Mouse (Mus musculus) heart, embryonic 14.5 days (tissue): ENCODE results near the gene Mrvi1. TPM values are rescaled to one million over a fixed set of nuclear protein-coding genes. Genes with fewer than 3 reads are reported as not detected.

Source experiments
- ATAC-seq: fragments of 200-750 bp; cut with Nextera tagmentation; 2 replicates; pipeline ENCODE4 v1.8.0; 2017; ENCODE audit warnings: low read depth, moderate TSS enrichment; ENCODE audit not compliant: insufficient number of reproducible peaks, insufficient read depth, low FRiP score
- H3K27ac ChIP-seq, 2 experiments: fragments of 200-500 bp in 1 of 2; fragments of 300-500 bp in 1 of 2; sonication (generic) in 1 of 2; replicated peaks in 1 of 2; 2 replicates each; pipeline ENCODE4 v1.5.1; 2012 to 2014; ENCODE audit warnings: low read depth in 2 of 2, low read length in 2 of 2, control low read depth in 1 of 2, mild to moderate bottlenecking in 1 of 2, mixed read lengths in 1 of 2; ENCODE audit not compliant: control insufficient read depth in 1 of 2, insufficient read depth in 1 of 2
- H3K27me3 ChIP-seq: fragments of 300-500 bp; sonication (generic); 2 replicates; pipeline ENCODE4 v1.6.1; 2014; ENCODE audit warnings: mild to moderate bottlenecking, low read length, control low read depth; ENCODE audit not compliant: control insufficient read depth, insufficient read depth
- H3K36me3 ChIP-seq: fragments of 300-500 bp; sonication (generic); 2 replicates; pipeline ENCODE4 v1.6.1; 2014; ENCODE audit warnings: mild to moderate bottlenecking, control low read depth, low read length, mixed read lengths; ENCODE audit not compliant: control insufficient read depth, insufficient read depth
- H3K4me1 ChIP-seq, 2 experiments: fragments of 200-500 bp in 1 of 2; fragments of 300-500 bp in 1 of 2; sonication (generic) in 1 of 2; 2 replicates each; pipeline ENCODE4 v1.6.1; 2012 to 2014; ENCODE audit warnings: low read length in 2 of 2, control low read depth in 1 of 2, mixed read lengths in 1 of 2; ENCODE audit not compliant: control insufficient read depth in 2 of 2, insufficient read depth in 2 of 2
- H3K4me2 ChIP-seq: fragments of 300-500 bp; sonication (generic); 2 replicates; pipeline ENCODE4 v1.6.1; 2014; ENCODE audit warnings: mild to moderate bottlenecking, low read length
- H3K4me3 ChIP-seq, 2 experiments: fragments of 200-500 bp in 1 of 2; fragments of 300-500 bp in 1 of 2; sonication (generic) in 1 of 2; 2 replicates each; pipeline ENCODE4 v1.5.1; 2012 to 2014; ENCODE audit warnings: low read length in 2 of 2, mild to moderate bottlenecking in 2 of 2, control low read depth in 1 of 2, low read depth in 1 of 2, moderate library complexity in 1 of 2; ENCODE audit not compliant: control insufficient read depth in 1 of 2, insufficient read depth in 1 of 2
- H3K9ac ChIP-seq: fragments of 300-500 bp; sonication (generic); 2 replicates; pipeline ENCODE4 v1.6.1; 2014; ENCODE audit warnings: mild to moderate bottlenecking, low read length
- H3K9me3 ChIP-seq: fragments of 300-500 bp; sonication (generic); 2 replicates; pipeline ENCODE4 v1.6.1; 2016; ENCODE audit warnings: low read length, control low read depth; ENCODE audit not compliant: control insufficient read depth
- WGBS: fragments of 180-500 bp; shearing (Covaris S2); extraction: QIAGEN DNeasy Blood & Tissue Kit; methylation state at CpG from one replicate; pipeline ENCODE4 v1.1.7; 2014; 5-methylcytosine and 5-hydroxymethylcytosine counted together
- polyA plus RNA-seq: library from polyadenylated mRNA; unstranded; fragments of >200 nt; fragmentation: Nextera tagmentation; extraction: Ambion mirVana; gene quantifications from 2 replicates; pipeline ENCODE4 v1.2.1, GENCODE M21; 2014

Gene Mrvi1
- polyA plus RNA-seq, 1 experiment from 2014 or later: 6.3 TPM

GRCm38 (mm10) chr7:110840332-110840731 is 141.9 kb downstream of the Mrvi1 start:
- Histone ChIP-seq H3K36me3 (peaks cover 19% of the 10 kb centered on the region), H3K27me3 (no peaks in the 10 kb centered on the region), H3K9ac (no peak overlapping the region), H3K4me1 (0 out of 4 replicates have a peak, but pooled peaks cover 0 to 4% of the 10 kb centered on the region in 2 experiments), H3K4me3 (no peak overlapping the region), H3K9me3 (no peaks in the 10 kb centered on the region), H3K4me2 (no peak overlapping the region), H3K27ac (no peak overlapping the region; a peak in 1 of 4 replicates)
- 73% methylated on average over 4 of the region's 4 CpGs for WGBS
- ATAC-seq: no peak

- no peaks in the 10 kb centered on the region for H3K27me3 ChIP-seq
- H3K4me1 ChIP-seq: peaks cover 4 to 15% of the 10 kb centered on the region in 2 experiments
- H3K4me2 ChIP-seq: no peak overlapping the region
- H3K4me3 ChIP-seq: no peak overlapping the region
- H3K9ac ChIP-seq: no peak overlapping the region
- WGBS: 44% methylated on average over 3 of the region's 3 CpGs
- peaks cover 53% of the 10 kb centered on the region for H3K36me3 ChIP-seq
- no peaks in the 10 kb centered on the region for H3K9me3 ChIP-seq
- H3K27ac ChIP-seq: no peak overlapping the region
- no peak for ATAC-seq
Measured at GRCm38 (mm10) chr7:110834522-110834921, 147.7 kb downstream of the Mrvi1 start.

- H3K27me3 ChIP-seq: no peaks in the 10 kb centered on the region
- ATAC-seq: no peak
- H3K9ac ChIP-seq: no peak overlapping the region
- WGBS: 94% methylated on average over 1 of the region's 1 CpGs
- H3K27ac ChIP-seq: no peak overlapping the region
- H3K36me3 ChIP-seq: peaks cover 58% of the 10 kb centered on the region
- peaks cover 4 to 15% of the 10 kb centered on the region in 2 experiments for H3K4me1 ChIP-seq
- no peak overlapping the region for H3K4me3 ChIP-seq
- no peak overlapping the region for H3K4me2 ChIP-seq
- H3K9me3 ChIP-seq: no peaks in the 10 kb centered on the region
Measured at GRCm38 (mm10) chr7:110834018-110834417, 148.2 kb downstream of the Mrvi1 start.

- peaks cover 4 to 15% of the 10 kb centered on the region in 2 experiments for H3K4me1 ChIP-seq
- H3K4me2 ChIP-seq: no peak overlapping the region
- peaks cover 68% of the 10 kb centered on the region for H3K36me3 ChIP-seq
Measured at GRCm38 (mm10) chr7:110833024-110833423, 149.2 kb downstream of the Mrvi1 start.

GRCm38 (mm10) chr7:110823995-110824953 is 158.0 kb downstream of the Mrvi1 start:
- Histone ChIP-seq H3K9me3 (no peaks in the 10 kb centered on the region), H3K4me3 (no peak overlapping the region), H3K27me3 (no peaks in the 10 kb centered on the region), H3K9ac (no peak overlapping the region), H3K4me2 (no peak overlapping the region), H3K4me1 (peaks cover 5 to 48% of the 10 kb centered on the region in 2 experiments), H3K27ac (0 out of 4 replicates have a peak overlapping the region, but pooled peaks of 1 of the 2 experiments have one; percentile 14), H3K36me3 (peaks cover 42% of the 10 kb centered on the region)
- WGBS: 80% methylated on average over 8 of the region's 8 CpGs
- no peak for ATAC-seq

More at GRCm38 (mm10) chr7:110833024-110833423, 149.2 kb downstream of the Mrvi1 start:
- 0 out of 4 replicates have a peak overlapping the region, but pooled peaks have one; percentile 22 to 39 for H3K27ac ChIP-seq
- H3K27me3 ChIP-seq: no peaks in the 10 kb centered on the region
- no peak overlapping the region for H3K4me3 ChIP-seq
- WGBS: 44% methylated on average over 1 of the region's 1 CpGs
- no peaks in the 10 kb centered on the region for H3K9me3 ChIP-seq
- ATAC-seq: no peak
- no peak overlapping the region for H3K9ac ChIP-seq

- 38% methylated on average over 4 of the region's 4 CpGs for WGBS
- Histone ChIP-seq H3K9me3 (no peaks in the 10 kb centered on the region), H3K4me1 (peaks cover 6 to 53% of the 10 kb centered on the region in 2 experiments), H3K4me2 (no peak overlapping the region), H3K9ac (no peak overlapping the region), H3K36me3 (peaks cover 35% of the 10 kb centered on the region), H3K27ac (0 out of 4 replicates have a peak overlapping the region, but pooled peaks of 1 of the 2 experiments have one; percentile 14), H3K4me3 (no peak overlapping the region), H3K27me3 (no peaks in the 10 kb centered on the region)
- no peak for ATAC-seq
Measured at GRCm38 (mm10) chr7:110823593-110823992, 158.7 kb downstream of the Mrvi1 start.

GRCm38 (mm10) chr7:110823076-110823475 is 159.2 kb downstream of the Mrvi1 start:
- H3K36me3 ChIP-seq: peaks cover 30% of the 10 kb centered on the region
- no peak for ATAC-seq

More at GRCm38 (mm10) chr7:110823076-110823475, 159.2 kb downstream of the Mrvi1 start:
- Histone ChIP-seq H3K27ac (0 out of 4 replicates have a peak overlapping the region, but pooled peaks of 1 of the 2 experiments have one; percentile 7), H3K9ac (no peak overlapping the region), H3K4me3 (no peak overlapping the region), H3K9me3 (no peaks in the 10 kb centered on the region), H3K4me1 (peaks cover 6 to 58% of the 10 kb centered on the region in 2 experiments), H3K4me2 (no peak overlapping the region), H3K27me3 (no peaks in the 10 kb centered on the region)
- WGBS: 72% methylated on average over 8 of the region's 8 CpGs
